Mouse (Mus musculus): ENCODE measurements at regions not wholly inside any gene's neighbourhood (a gene's known extent, or its start where the extent isn't known, plus 50 kb on each side); places are given as distances from the start of the nearest gene placed in this dataset.

DNA sequence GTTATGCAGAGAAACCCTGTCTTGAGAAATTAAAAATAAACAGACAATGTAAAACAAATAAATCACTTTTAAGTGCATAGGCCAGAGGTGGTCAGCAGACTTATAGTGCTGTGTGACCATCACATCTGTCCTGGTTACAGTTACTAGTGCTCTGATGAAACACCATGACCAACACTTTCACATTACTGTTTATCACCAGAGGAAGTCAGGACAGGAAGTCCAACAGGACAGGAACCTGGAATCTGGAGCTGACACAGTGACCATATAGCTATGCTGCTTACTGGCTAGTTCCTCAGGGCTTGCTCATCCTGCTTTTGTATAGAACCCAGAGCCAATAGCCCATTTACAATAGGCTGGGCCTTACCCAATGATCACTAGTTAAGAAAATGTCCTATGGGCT lies 51.0 kb upstream of the Klf13 start:
- TF ChIP-seq CTCF (IDR thresholded peaks at IDR 0.05; ENCODE audit: borderline replicate concordance, insufficient read depth, low read depth, low read length) (no peak), POLR2A (IDR thresholded peaks at IDR 0.05; ENCODE audit: borderline replicate concordance, insufficient read depth, low read length) (no peak)

All from cerebellum, adult 2 months (tissue).